ENCODE assay signal across 21 mouse cellular contexts in the genomic region with DNA sequence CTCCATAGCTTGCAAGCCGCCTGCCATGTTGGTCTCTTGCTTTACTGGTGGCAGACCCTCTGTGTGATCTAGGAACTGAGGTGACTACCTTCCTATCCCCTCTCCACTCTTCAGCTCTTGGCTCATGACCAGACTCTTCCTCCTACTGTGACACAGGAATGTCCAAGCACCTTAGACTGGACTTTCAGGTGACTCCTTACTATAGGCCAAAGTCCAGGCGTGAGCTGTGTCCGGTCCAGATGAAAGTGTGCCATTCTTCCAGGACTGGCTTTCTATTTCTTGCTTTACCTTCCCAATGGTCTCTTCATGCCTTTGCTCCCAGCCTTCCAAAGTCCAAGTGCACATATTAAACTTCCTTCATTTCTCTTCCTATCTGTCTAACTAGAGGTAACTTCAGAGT.
DNase-seq lines count a peak whose midpoint lies in the region; ATAC-seq lines count a peak whose summit lies in the region.
"Had no signal": no experiment of that assay in that cellular context is flagged by ENCODE, and none has a peak within 500 bp of the region (broad histone marks: within the 10 kb centered on the region; RNA-seq: fewer than 3 reads in every experiment).

No protein-coding gene starts in this region.

- H3K27ac ChIP-seq in kidney, embryonic 14.5 days (ENCODE audit: low read depth, low read length), result no peak overlapping the region
- H3K27ac ChIP-seq in intestine, embryonic 16.5 days (ENCODE audit: low read length), result no peak overlapping the region
- H3K27ac ChIP-seq: embryonic facial prominence, embryonic 10.5 days; forebrain, embryonic 10.5 days; hindbrain, embryonic 10.5 days; hindbrain, embryonic 14.5 days had no signal

- H3K4me1 ChIP-seq in kidney, embryonic 14.5 days (ENCODE audit: control insufficient read depth, insufficient read depth, low read length), result 0 out of 2 replicates have a peak, but pooled peaks cover 4% of the 10 kb centered on the region
- no peaks in the 10 kb centered on the region for H3K4me1 ChIP-seq in intestine, embryonic 16.5 days (ENCODE audit: control insufficient read depth, insufficient read depth, low read length)
- H3K4me1 ChIP-seq: forebrain, embryonic 10.5 days; hindbrain, embryonic 10.5 days had no signal

- no peak overlapping the region for H3K9ac ChIP-seq in kidney, embryonic 14.5 days (ENCODE audit: low read depth, low read length)
- no peak overlapping the region for H3K9ac ChIP-seq in intestine, embryonic 16.5 days (ENCODE audit: low read depth, low read length)
- H3K9ac ChIP-seq: heart, embryonic 12.5 days; hindbrain, embryonic 14.5 days had no signal

- H3K9me3 ChIP-seq in kidney, embryonic 14.5 days (ENCODE audit: control insufficient read depth, low read length), result no peaks in the 10 kb centered on the region
- no peaks in the 10 kb centered on the region for H3K9me3 ChIP-seq in intestine, embryonic 16.5 days (ENCODE audit: control insufficient read depth, low read length)
- H3K9me3 ChIP-seq: embryonic facial prominence, embryonic 10.5 days; forebrain, embryonic 10.5 days; heart, embryonic 12.5 days; hindbrain, embryonic 10.5 days had no signal

- DNase-seq in kidney, adult 18-20 months, result peak; percentile 18
- peak; percentile 31 to 49 for DNase-seq in kidney, postnatal 36 days
- no peak for DNase-seq in kidney, postnatal 14 days
- DNase-seq in frontal cortex, postnatal 14 days (ENCODE audit: low spot score in 2 of 2), result no peak
- DNase-seq in embryo, embryonic 10.5 days (ENCODE audit: low spot score), result no peak
- DNase-seq: adrenal gland, postnatal 14 days; cerebellum, adult 11-12 months; cerebellum, adult 9-10 months; cerebellum, postnatal 25 days; gastrocnemius, postnatal 14 days had no signal

- H3K27me3 ChIP-seq in kidney, embryonic 14.5 days (ENCODE audit: control insufficient read depth, insufficient read depth, low read length), result no peaks in the 10 kb centered on the region
- H3K27me3 ChIP-seq in intestine, embryonic 16.5 days (replicated peaks; ENCODE audit: control insufficient read depth, insufficient read depth, low read length), result no peaks in the 10 kb centered on the region
- H3K27me3 ChIP-seq: heart, embryonic 12.5 days; Patski had no signal

- H3K36me3 ChIP-seq in kidney, embryonic 14.5 days (ENCODE audit: control insufficient read depth, insufficient read depth, low read length), result no peaks in the 10 kb centered on the region
- no peaks in the 10 kb centered on the region for H3K36me3 ChIP-seq in intestine, embryonic 16.5 days (ENCODE audit: control insufficient read depth, insufficient read depth, low read length)
- H3K36me3 ChIP-seq: embryonic facial prominence, embryonic 10.5 days; forebrain, embryonic 10.5 days; heart, embryonic 12.5 days; hindbrain, embryonic 10.5 days had no signal

- H3K4me3 ChIP-seq in kidney, embryonic 14.5 days (ENCODE audit: low read length), result no peak overlapping the region
- H3K4me3 ChIP-seq in intestine, embryonic 16.5 days (ENCODE audit: low read length), result no peak overlapping the region
- H3K4me3 ChIP-seq: embryonic facial prominence, embryonic 10.5 days; erythroblast, embryonic 14.5 days; forebrain, embryonic 10.5 days; heart, embryonic 12.5 days; hindbrain, embryonic 10.5 days had no signal

- no peak for ATAC-seq in kidney, embryonic 14.5 days (ENCODE audit: low FRiP score, low TSS enrichment)
- ATAC-seq in intestine, embryonic 16.5 days, result 0 out of 2 replicates have a peak, but pooled peaks have one; percentile 36
- ATAC-seq: activated CD4-positive, CD25-positive, alpha-beta regulatory T cell, adult 4 months; forebrain, embryonic 14.5 days; Patski had no signal

- WGBS in kidney, embryonic 14.5 days, result 93% methylated on average over 3 of the region's 3 CpGs
- WGBS in intestine, embryonic 16.5 days, result 92% methylated on average over 3 of the region's 3 CpGs

- no peak overlapping the region for H3K4me2 ChIP-seq in kidney, embryonic 14.5 days (replicated peaks; ENCODE audit: low read depth, low read length)
- no peak overlapping the region for H3K4me2 ChIP-seq in intestine, embryonic 16.5 days (ENCODE audit: low read depth, low read length)
- H3K4me2 ChIP-seq: heart, embryonic 12.5 days; hindbrain, embryonic 14.5 days had no signal

Comparison
In these comparisons a context has a peak if more than half of its experiments do, and no peak if none do; other contexts are left out.
1. DNase-seq: peak in kidney, adult 18-20 months (single experiment) and kidney, postnatal 36 days (2 of 2); none in kidney, postnatal 14 days (single experiment), frontal cortex, postnatal 14 days (0 of 2) and embryo, embryonic 10.5 days (single experiment).